In the genomic region with DNA sequence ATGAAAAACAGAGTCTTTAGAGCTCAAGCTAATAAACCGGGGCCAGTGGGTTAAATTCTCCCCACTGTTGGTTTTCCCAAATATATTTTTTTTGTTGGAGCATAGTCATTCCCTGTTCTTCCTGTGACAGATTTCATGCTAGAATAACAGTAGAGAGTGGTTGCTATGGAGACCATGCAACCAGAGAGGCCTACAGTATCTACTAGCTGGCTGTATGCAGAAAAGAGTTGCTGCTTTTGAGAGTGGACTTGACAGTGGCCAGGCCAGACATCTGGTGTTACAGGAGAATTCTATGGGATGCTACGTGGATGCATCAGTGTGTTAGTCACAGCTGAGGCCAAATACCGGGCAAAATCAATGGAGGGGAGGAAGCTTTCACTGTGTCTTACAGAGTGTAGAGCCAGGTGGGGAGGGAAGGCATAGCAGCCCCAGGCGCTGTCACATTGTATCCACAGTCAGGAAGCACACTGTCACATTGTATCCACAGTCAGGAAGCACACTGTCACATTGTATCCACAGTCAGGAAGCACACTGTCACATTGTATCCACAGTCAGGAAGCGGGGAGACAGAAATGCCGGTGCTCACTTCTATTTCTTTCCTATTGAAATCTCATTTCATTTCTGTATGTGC, we compare ENCODE assay signal across 10 mouse cellular contexts. TPM values are rescaled to one million over a fixed set of nuclear protein-coding genes. Genes with fewer than 3 reads are reported as not detected.
DNase-seq lines count a peak whose midpoint lies in the region; ATAC-seq lines count a peak whose summit lies in the region.
"Had no signal": no experiment of that assay in that cellular context is flagged by ENCODE, and none has a peak within 500 bp of the region (broad histone marks: within the 10 kb centered on the region; RNA-seq: fewer than 3 reads in every experiment).

No protein-coding gene starts in this region.

- H3K4me1 ChIP-seq in lung, embryonic 16.5 days (replicated peaks; ENCODE audit: control insufficient read depth, insufficient read depth, low read length), result no peaks in the 10 kb centered on the region
- H3K4me1 ChIP-seq in hindbrain, embryonic 13.5 days (replicated peaks), result peaks cover 27% of the 10 kb centered on the region
- peaks cover 4% of the 10 kb centered on the region; the same call in 1 of the 2 replicates for H3K4me1 ChIP-seq in neural tube, embryonic 14.5 days (ENCODE audit: control insufficient read depth, insufficient read depth, low read length)
- H3K4me1 ChIP-seq: liver, embryonic 15.5 days had no signal

- no peak overlapping the region; the same call in 1 of the 2 replicates for H3K27ac ChIP-seq in lung, embryonic 16.5 days (ENCODE audit: low read length)
- H3K27ac ChIP-seq in hindbrain, embryonic 13.5 days, result peak overlapping the region; percentile 61; the same call in 1 of the 2 replicates
- H3K27ac ChIP-seq in neural tube, embryonic 14.5 days (ENCODE audit: low read depth, low read length), result no peak overlapping the region
- H3K27ac ChIP-seq: liver, embryonic 15.5 days had no signal

- H3K9ac ChIP-seq in lung, embryonic 16.5 days (ENCODE audit: low read length), result no peak overlapping the region
- no peak overlapping the region for H3K9ac ChIP-seq in hindbrain, embryonic 13.5 days
- H3K9ac ChIP-seq in neural tube, embryonic 14.5 days (replicated peaks; ENCODE audit: low read depth, low read length), result 0 out of 2 replicates have a peak overlapping the region, but pooled peaks have one; percentile 7
- H3K9ac ChIP-seq: liver, embryonic 15.5 days had no signal

- DNase-seq in embryo, embryonic 11 days, result peak; percentile 40
- DNase-seq in embryo, embryonic 10 days (ENCODE audit: low spot score), result no peak
- no peak for DNase-seq in lung, postnatal 10 days
- no peak for DNase-seq in urinary bladder, postnatal 4 days (ENCODE audit: low spot score in 2 of 2)
- no peak for DNase-seq in lung, postnatal 14 days
- DNase-seq: kidney, postnatal 10 days had no signal

- H3K27me3 ChIP-seq in lung, embryonic 16.5 days (ENCODE audit: control insufficient read depth, insufficient read depth, low read depth, low read length), result no peaks in the 10 kb centered on the region
- no peaks in the 10 kb centered on the region for H3K27me3 ChIP-seq in hindbrain, embryonic 13.5 days
- H3K27me3 ChIP-seq in neural tube, embryonic 14.5 days (ENCODE audit: control insufficient read depth, insufficient read depth, low read length), result no peaks in the 10 kb centered on the region
- H3K27me3 ChIP-seq: liver, embryonic 15.5 days had no signal

- H3K36me3 ChIP-seq in lung, embryonic 16.5 days (ENCODE audit: control insufficient read depth, insufficient read depth, low read length), result no peaks in the 10 kb centered on the region
- peaks cover 61% of the 10 kb centered on the region for H3K36me3 ChIP-seq in hindbrain, embryonic 13.5 days
- peaks cover 8% of the 10 kb centered on the region for H3K36me3 ChIP-seq in neural tube, embryonic 14.5 days (ENCODE audit: control insufficient read depth, insufficient read depth, low read length)

- no peak overlapping the region for H3K4me2 ChIP-seq in lung, embryonic 16.5 days (ENCODE audit: low read depth, low read length)
- no peak overlapping the region for H3K4me2 ChIP-seq in hindbrain, embryonic 13.5 days
- no peak overlapping the region for H3K4me2 ChIP-seq in neural tube, embryonic 14.5 days (ENCODE audit: low read depth, low read length)
- H3K4me2 ChIP-seq: liver, embryonic 15.5 days had no signal

- H3K4me3 ChIP-seq in lung, embryonic 16.5 days (ENCODE audit: low read length), result no peak overlapping the region
- no peak overlapping the region for H3K4me3 ChIP-seq in hindbrain, embryonic 13.5 days
- H3K4me3 ChIP-seq in neural tube, embryonic 14.5 days (ENCODE audit: low read depth, low read length), result no peak overlapping the region
- H3K4me3 ChIP-seq: liver, embryonic 15.5 days had no signal

- peak; percentile 28; the same call in 1 of the 2 replicates for ATAC-seq in lung, embryonic 16.5 days (ENCODE audit: low read depth)
- peak; percentile 65 for ATAC-seq in hindbrain, embryonic 13.5 days (ENCODE audit: low FRiP score)
- peak; percentile 76; the same call in 1 of the 2 replicates for ATAC-seq in neural tube, embryonic 14.5 days (ENCODE audit: low read depth)

- WGBS in lung, embryonic 16.5 days, result 62% methylated on average over 6 of the region's 6 CpGs
- 59% methylated on average over 6 of the region's 6 CpGs for WGBS in hindbrain, embryonic 13.5 days
- 53% methylated on average over 6 of the region's 6 CpGs for WGBS in neural tube, embryonic 14.5 days

- H3K9me3 ChIP-seq in lung, embryonic 16.5 days (ENCODE audit: control insufficient read depth, low read length), result no peaks in the 10 kb centered on the region
- H3K9me3 ChIP-seq in hindbrain, embryonic 13.5 days, result no peaks in the 10 kb centered on the region
- H3K9me3 ChIP-seq in neural tube, embryonic 14.5 days (ENCODE audit: control insufficient read depth, low read length), result no peaks in the 10 kb centered on the region
- H3K9me3 ChIP-seq: liver, embryonic 15.5 days had no signal

RNA-seq across cellular contexts. Expression of gene Hebp1, which starts 26.1 kb away (rescaled TPM):
- 11.4 and 18.4 TPM in 2 replicates for polyA plus RNA-seq in lung, embryonic 16.5 days (2015; fragmentation: Nextera tagmentation; extraction: Ambion mirVana)
- 2.9 and 4.2 TPM in 2 replicates for polyA plus RNA-seq in hindbrain, embryonic 13.5 days (2015; fragmentation: Nextera tagmentation; extraction: Ambion mirVana)
- 1.8 and 3.0 TPM in 2 replicates for polyA plus RNA-seq in neural tube, embryonic 14.5 days (2014; fragmentation: Nextera tagmentation; extraction: Ambion mirVana)

RNA-seq across cellular contexts. Expression of gene Fam234b, which starts 26.1 kb away (rescaled TPM):
- 22.8 and 26.0 TPM in 2 replicates for polyA plus RNA-seq in lung, embryonic 16.5 days (2015; fragmentation: Nextera tagmentation; extraction: Ambion mirVana)
- polyA plus RNA-seq in hindbrain, embryonic 13.5 days (2015; fragmentation: Nextera tagmentation; extraction: Ambion mirVana), result 85.5 and 87.9 TPM in 2 replicates
- polyA plus RNA-seq in neural tube, embryonic 14.5 days (2014; fragmentation: Nextera tagmentation; extraction: Ambion mirVana), result 124 and 131 TPM in 2 replicates

RNA-seq across cellular contexts. Expression of gene Gsg1, which starts 30.2 kb away (rescaled TPM):
- polyA plus RNA-seq in lung, embryonic 16.5 days (2015; fragmentation: Nextera tagmentation; extraction: Ambion mirVana), result 7.0 and 7.6 TPM in 2 replicates
- polyA plus RNA-seq in hindbrain, embryonic 13.5 days (2015; fragmentation: Nextera tagmentation; extraction: Ambion mirVana), result 0.19 and 0.32 TPM in 2 replicates
- polyA plus RNA-seq in neural tube, embryonic 14.5 days (2014; fragmentation: Nextera tagmentation; extraction: Ambion mirVana), result 0.27 and 0.57 TPM in 2 replicates
